Mouse (Mus musculus): Measurements from ENCODE around the gene Megf11. TPM values are rescaled to one million over a fixed set of nuclear protein-coding genes. Genes with fewer than 3 reads are reported as not detected.

Megf11 gene
- polyA plus RNA-seq, 3 experiments from 2014 or later = 0.21 to 0.40 (median 0.32) TPM

- ATAC-seq = no peak
Observed at GRCm38 (mm10) chr9:64609546-64609945, 224.1 kb downstream of the Megf11 start.

- ATAC-seq = no peak
Observed at GRCm38 (mm10) chr9:64612121-64612983, 226.9 kb downstream of the Megf11 start.

- ATAC-seq = no peak
Observed at GRCm38 (mm10) chr9:64612984-64613649, 227.7 kb downstream of the Megf11 start.

- no peak for ATAC-seq
Observed at GRCm38 (mm10) chr9:64617413-64617812, 232.0 kb downstream of the Megf11 start.

GRCm38 (mm10) chr9:64618433-64618832 is 233.0 kb downstream of the Megf11 start:
- ATAC-seq = no peak

GRCm38 (mm10) chr9:64619440-64619839 is 234.0 kb downstream of the Megf11 start:
- no peak for ATAC-seq

GRCm38 (mm10) chr9:64620596-64620995 is 235.2 kb downstream of the Megf11 start:
- no peak for ATAC-seq

GRCm38 (mm10) chr9:64621499-64622296 is 236.3 kb downstream of the Megf11 start:
- ATAC-seq = no peak

- no peak for ATAC-seq
Observed at GRCm38 (mm10) chr9:64623361-64623760, 237.9 kb downstream of the Megf11 start.

- ATAC-seq = no peak
Observed at GRCm38 (mm10) chr9:64624536-64624935, 239.1 kb downstream of the Megf11 start.

GRCm38 (mm10) chr9:64629802-64630201 is 244.4 kb downstream of the Megf11 start:
- no peak for ATAC-seq

GRCm38 (mm10) chr9:64633169-64633568 is 247.7 kb downstream of the Megf11 start:
- no peak for ATAC-seq

GRCm38 (mm10) chr9:64636111-64636510 is 250.7 kb downstream of the Megf11 start:
- ATAC-seq = no peak

GRCm38 (mm10) chr9:64636961-64637360 is 251.5 kb downstream of the Megf11 start:
- ATAC-seq = no peak

- ATAC-seq = no peak
Observed at GRCm38 (mm10) chr9:64638250-64638649, 252.8 kb downstream of the Megf11 start.

GRCm38 (mm10) chr9:64639664-64640063 is 254.2 kb downstream of the Megf11 start:
- ATAC-seq = no peak

GRCm38 (mm10) chr9:64644129-64644528 is 258.7 kb downstream of the Megf11 start:
- ATAC-seq = no peak

- ATAC-seq = no peak
Observed at GRCm38 (mm10) chr9:64645462-64645861, 260.0 kb downstream of the Megf11 start.

GRCm38 (mm10) chr9:64649393-64649792 is 264.0 kb downstream of the Megf11 start:
- ATAC-seq = no peak

GRCm38 (mm10) chr9:64649892-64650291 is 264.5 kb downstream of the Megf11 start:
- no peak for ATAC-seq

GRCm38 (mm10) chr9:64651181-64651580 is 265.8 kb downstream of the Megf11 start:
- ATAC-seq = no peak

- ATAC-seq = no peak
Observed at GRCm38 (mm10) chr9:64651689-64652088, 266.3 kb downstream of the Megf11 start.

GRCm38 (mm10) chr9:64652138-64652537 is 266.7 kb downstream of the Megf11 start:
- no peak for ATAC-seq
